Mouse (Mus musculus) MN1 (cell line): ENCODE results near the gene D13Ertd608e.
"Not testable (repeated sequence)": the region's sequence is repeated elsewhere in the genome, so short reads cannot be mapped to it uniquely, and the experiment has no call there.

Source experiments
- DNase-seq: peaks from one replicate; pipeline ENCODE4 v3.0.0-alpha.2; 2016; ENCODE audit warnings: low spot score

D13Ertd608e gene

DNA sequence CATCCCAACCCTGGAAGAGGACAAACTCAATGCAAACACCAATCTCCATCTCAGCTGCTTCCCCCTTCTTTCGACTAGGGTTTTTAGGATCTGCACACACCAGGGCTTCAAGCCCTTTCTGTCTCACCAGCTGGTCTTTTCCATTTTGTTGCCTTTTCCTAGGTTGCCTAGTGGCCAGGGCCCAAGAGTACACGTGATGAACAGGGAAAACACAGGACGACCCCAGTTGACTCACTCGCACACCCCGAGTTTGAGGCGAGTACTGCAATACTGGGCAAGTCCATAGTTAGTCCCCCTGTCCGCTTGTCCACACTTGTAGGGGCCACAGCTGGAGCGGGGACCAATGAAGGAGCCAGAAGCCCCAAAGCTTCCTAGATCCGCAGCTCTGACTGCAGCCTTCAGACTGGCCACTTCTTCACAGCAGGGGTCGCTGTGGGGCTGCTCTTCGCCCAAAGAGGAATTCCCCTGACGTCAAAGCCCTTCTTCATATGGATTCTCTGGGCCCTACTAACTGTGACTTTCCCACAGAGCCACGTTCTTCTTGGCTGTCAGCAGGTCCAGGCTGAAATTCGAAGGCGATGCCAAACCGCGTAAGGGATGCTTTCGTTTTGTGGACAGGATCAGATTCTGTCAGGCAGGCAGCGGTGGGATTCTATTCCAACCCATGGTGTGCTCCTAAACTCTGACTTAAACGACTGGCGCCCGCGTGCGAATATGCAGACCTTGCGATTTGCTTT lies at the start of gene D13Ertd608e:
TSS of gene D13Ertd608e (plus strand) at position 687 of the 737 bp plus-strand sequence.
- DNase-seq: not testable (repeated sequence)

DNA sequence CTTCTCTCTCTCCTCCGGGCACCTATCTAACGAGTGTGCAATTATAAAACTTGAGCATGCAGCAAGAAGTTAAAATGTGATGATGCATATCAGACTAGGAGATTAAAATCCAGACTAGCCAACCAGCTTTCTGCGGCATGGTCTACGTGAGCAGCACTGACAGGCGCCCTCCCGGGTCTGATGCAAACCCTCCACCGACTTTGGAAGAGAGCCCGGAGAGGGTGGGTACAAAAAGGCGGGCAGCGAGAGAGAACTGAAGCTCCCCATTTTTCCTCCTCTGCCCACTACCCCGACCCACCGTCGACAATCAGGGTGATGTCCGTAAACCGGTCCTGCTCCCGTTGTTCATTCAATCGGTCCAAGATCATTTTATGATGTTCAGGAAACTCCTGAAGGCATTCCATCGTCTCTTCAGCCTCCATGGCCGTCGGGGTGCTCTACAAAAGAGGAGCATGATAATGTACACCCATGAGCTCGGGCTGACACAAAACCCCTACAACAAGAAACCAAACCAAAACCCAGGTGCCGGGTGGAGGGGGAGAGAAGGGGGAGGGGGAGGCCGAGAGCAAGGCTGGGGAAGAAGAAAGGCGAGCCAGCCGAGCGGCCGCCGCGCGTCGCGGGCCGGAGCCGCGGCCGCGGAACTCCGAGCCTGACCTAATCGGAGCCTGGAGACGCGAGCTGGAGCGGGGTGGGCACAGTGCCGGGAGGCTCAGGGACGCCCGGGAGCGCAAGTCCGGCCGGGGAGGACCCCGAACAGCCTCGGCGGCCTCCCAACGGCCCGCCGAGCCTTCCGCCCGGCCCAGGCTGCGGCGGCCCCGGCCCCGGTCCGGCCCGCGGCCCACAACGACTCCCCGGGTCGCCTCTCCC lies 45.7 kb upstream of the D13Ertd608e start:
- DNase-seq: peak; percentile 67

DNA sequence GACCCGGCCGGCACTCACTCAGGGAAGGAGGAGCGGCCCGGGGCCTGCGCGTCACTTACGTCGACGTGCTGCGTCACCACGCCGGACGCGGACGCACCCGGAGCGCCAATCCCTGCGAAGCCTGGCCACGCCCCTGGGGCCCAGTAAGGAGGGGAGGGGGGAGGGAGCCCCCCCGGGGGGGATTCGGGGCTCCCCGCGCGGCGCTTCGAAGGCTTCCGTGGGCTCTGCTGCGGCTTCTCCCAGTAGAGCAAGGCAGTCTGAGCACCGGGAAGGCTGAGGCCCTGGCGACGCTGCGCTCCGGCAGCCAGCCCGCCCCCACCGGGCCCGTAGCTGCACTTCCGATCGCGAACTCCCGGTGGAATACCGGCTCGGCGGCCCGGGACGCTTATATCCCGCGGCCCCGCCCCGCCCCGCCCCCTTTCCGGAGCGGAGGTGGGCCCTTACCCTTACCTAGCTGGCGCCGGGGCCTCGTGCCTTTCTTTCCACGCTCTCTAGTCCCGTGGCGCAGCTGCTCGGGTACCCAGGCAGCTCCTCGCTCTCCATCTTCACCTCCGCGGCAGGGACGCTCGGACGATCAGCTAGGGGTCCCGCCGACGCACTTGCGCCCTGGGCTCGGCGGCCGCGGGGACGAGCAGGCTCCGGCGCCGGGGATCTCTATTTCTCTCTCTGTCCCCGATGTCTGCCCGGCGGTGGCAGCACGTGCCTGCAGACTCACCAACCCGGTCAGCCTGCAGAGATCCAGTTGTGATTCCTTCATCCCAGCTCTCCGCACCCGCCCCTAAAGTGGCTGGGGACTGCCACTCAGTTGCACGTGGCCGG lies 44.8 kb upstream of the D13Ertd608e start, which contains the start of gene Zfp131:
TSS of gene Zfp131 (minus strand) at position 129 of the 819 bp plus-strand sequence.
- peak; percentile 96 for DNase-seq

DNA sequence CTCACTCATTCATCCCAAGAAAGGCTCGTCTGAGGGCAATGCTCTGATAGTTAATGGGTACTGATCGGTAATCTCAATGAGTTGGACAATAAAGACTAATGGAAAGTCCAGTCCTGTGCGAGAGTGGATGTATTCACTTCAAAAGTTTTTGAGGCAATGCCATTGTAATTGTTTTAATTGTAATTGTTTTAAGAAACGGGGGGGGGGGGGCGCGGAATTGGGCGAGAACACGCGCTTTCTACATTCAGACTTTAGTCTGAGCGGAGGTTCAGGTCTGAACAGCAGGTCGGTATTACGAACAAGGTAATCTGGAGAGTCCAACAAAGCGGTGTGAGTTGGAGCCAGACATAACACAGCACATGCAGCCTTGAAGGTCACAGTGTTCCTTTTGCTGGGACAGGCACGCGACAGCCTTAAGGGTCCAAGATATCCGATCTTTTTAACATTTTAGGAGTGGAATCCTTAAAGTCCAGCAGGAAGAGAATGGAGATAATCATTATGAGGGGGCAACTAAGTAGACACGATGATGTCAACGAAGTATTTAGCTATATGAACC lies 44.1 kb upstream of the D13Ertd608e start:
- DNase-seq: peak; percentile 26

DNA sequence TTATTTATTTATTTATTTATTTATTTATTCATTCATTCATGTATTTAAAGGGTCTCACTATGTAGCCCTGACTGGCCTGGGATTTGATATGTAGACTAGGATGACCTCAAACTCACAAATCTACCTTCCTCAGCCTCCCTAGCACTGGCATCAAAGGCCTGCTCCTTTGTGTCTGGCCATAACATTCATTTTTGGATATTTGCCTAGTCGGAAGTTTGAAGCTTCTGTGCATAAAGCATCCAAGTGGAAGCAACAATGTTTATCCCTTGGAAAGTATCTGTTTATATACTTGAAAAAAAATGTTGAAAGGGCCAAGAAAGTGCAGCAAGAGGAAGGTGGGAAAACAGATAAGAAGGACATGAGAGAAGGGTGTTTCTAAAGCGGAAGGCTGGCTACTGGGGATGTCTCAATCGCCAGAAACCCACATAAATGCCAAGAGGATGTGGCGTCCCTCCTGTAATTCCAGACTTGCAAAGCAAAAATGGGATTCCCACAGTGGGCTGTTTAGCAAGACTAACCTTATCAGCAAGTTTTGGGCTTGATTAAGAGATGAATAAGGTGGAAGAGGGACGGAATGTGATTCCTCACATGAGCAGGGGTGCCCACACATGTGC lies 42.9 kb upstream of the D13Ertd608e start:
- no peak for DNase-seq

DNA sequence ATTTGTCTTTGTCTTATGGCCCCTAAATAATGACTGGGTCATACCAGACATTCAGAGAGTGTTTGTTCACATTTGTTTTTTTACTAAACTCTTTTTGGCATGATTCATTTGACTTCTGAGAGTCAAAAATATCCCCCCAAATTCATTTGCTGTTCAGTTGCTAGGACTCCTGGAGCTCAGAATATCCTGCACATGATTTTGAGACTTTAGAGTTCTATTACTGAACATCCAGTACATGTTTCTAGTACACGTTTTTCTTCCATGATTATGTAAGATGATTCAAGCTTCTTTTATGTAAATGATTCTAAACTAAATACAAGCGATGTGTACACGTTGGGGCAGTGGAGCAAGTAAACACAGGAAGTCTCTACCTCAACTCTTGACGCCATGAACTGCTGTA lies 38.1 kb upstream of the D13Ertd608e start:
- no peak for DNase-seq

DNA sequence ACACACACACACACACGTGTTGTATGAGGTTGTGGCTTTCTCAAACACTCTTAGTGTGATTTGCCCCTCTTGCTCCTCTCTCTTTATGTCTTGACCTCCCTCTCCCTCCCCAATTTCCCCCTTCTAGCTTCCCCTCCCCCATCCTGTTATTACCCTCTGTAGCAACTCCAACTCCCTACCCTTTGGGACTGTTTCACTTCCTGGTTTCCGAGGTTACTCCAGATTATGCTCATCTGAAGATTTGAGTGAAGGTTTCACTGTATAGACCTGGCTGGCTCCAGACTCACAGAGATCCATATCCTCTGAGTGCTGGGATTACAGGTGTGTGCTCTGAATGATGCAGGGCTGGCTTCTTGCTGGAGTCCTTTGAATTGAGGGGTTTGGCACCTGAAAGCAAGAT lies 26.9 kb upstream of the D13Ertd608e start:
- no peak for DNase-seq

DNA sequence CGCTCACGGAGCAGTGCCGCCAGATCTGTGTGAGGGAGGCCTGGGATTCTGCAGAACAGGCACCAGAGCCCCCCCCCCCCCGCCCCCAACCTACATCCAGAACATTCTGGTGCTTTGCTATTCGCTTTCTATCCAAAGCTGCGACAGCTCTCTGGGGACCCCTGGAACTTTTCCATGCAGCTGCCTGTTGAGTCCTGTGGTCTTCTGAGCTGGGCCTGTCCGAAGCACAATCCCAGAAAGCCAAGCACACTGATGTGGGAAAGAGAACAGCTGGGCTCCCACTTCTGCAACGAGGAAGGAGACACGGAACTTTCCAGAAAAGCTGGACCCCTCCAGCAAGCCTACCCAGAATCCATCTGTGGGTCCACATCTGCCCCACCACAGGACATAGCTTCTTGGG lies 25.8 kb upstream of the D13Ertd608e start:
- no peak for DNase-seq

DNA sequence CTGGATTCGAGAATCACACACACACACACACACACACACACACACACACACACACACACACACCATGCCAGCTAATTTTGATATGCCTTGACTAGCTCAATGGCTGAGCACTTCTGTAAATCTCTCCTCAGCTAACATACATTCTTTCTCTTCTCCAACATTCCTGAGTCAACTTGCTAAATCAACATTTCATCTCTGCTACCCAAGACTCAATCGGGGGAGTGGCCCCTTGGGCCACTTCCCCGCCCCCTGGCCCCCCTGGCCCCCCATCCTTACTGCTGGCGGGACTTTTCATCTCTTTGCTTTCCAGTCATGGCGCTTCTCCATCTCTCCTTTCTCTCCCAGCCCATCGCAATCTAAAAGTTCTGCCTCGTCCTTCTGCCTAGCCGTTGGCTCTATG lies 19.0 kb upstream of the D13Ertd608e start:
- DNase-seq: no peak

DNA sequence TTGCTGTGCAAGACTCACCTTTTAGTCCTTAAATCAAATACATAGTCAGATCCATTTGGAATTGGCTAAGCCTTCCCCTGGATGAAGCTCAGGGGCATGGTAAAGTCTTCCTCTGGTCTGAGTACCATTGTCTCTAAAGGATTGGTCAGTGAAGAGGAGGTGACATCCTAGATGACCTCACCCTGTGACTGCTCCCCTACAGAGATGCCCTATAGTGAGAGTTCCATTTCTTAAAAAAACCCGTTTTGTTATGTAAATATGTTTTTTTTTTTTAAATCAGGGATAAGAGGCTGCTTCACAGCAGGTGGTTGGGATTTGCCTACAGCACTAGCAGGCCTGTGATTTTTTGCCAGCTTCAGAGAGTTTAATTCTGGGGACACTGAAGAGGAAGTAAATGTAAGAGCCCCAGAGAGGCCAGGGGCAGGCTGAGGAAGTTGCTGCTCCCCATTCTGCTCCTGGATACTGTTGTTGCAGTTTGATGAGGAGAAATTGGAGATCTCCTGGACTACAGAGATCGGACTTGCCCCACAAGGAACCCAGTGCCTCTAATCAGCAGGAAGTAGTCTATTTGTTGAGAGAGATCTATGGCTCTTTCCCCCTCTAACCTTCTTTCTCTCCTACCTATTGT lies 18.1 kb upstream of the D13Ertd608e start:
- DNase-seq: no peak

DNA sequence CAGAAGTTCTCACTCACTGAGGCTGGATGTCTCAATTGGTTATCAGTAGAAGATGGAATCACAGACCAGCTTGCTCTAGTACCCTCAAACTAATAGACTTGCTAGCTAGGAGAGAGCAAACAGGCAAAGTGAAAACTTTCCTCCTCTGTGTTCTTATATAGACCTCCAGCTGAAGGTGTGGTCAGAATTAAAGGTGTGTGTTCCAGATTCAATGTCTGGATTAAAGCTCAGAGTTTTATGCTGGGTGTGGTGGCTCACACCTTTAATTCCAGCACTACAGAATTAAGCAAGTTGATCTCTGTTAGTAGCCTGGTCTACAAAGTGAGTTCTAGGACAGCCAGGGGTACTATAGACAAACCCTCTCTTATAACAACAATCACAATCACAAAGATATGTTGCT lies 5.7 kb upstream of the D13Ertd608e start, which contains the start of gene AF067063:
TSS of gene AF067063 (minus strand) at position 101 of the 400 bp plus-strand sequence.
- DNase-seq: not testable (repeated sequence)

DNA sequence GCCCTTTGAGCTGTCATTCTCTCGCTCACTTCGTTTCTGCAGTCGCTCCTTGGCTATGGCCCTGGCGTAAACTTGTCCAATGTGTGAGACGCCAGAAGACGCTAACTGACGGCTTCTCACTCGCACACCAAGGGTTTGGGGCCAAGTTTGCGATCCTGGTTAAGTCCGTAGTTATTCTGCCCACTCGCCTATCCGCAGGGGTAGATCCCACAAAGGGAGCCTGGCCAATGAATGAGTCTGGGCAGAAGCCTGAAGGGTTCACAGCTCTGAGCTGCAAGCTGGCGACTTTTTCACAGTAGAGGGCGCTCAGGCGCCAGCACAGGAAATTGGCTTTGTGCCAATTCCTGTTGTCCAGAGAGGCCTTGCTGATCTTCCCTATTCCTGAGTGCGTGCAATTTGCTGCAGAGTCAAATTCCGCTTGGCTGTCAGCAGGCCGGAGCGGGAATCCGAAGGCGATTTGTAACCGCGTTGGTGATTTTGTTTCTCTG lies 562 bp downstream of the D13Ertd608e start:
- DNase-seq: not testable (repeated sequence)

DNA sequence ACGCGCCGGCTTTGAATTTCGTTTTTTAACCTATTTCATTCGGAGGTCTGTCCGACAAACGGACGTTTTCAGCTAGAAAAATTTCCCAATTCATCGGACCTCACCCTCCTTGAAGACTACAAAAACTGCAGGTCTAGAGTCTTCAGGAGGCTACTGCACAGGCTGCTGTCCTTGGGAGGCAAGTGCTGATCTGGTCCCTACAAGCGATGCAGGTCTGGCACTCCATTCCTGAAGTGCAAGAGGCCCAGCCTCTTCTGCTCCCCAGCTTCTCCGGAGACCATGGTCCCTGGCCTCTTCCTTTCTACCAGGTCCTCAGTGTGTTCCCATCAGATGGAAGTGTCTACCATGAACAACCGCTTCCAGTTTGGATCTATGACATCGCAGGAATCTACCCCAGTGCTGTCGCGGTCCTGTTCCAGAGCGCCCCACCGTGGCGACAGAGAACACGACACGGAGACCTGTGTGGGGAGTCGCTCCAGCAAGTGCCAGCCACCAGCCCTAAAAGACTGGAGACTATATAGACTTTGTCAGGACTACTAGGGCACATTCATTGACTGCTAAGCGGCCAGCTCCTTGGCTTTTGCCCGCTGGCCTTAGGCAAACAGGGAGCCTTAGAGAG lies 2.0 kb downstream of the D13Ertd608e start:
- not testable (repeated sequence) for DNase-seq

DNA sequence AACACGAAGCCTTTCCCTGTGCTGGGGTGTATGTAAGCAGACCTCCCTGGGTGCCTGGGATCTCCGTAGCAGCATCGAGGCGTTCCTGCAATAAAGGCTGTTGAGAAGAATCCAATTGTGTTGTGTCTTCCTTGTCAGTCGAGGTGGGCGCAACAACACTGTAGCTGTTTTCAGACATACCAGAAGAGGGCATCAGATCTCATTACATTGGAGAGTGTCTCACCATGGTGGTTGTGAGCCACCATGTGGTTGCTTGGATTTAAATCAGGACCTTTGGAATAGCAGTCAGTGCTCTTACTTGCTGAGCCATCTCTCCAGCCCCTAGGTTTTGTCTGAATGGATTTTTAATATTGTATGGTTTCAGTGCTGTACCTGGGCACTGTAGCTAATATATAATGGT lies 4.2 kb downstream of the D13Ertd608e start:
- not testable (repeated sequence) for DNase-seq

DNA sequence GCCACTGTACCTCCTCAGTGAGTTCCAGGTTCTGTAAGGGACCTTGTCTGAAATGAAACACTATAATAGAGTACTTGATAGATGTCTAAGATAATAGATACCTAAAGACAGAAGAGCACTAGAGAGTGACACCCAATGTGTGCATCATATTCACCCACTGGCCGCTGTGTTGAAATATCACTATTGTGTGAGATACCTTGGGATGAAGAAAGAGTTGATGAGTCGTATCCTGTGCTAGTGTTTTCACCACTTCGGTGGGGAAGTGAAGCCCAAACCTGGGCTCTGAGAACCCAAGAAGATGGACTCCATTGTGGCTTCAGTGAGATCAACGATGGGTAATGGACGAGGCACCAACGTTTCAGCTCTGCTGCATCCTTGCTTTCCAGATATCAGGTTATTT lies 26.6 kb downstream of the D13Ertd608e start:
- not testable (repeated sequence) for DNase-seq

DNA sequence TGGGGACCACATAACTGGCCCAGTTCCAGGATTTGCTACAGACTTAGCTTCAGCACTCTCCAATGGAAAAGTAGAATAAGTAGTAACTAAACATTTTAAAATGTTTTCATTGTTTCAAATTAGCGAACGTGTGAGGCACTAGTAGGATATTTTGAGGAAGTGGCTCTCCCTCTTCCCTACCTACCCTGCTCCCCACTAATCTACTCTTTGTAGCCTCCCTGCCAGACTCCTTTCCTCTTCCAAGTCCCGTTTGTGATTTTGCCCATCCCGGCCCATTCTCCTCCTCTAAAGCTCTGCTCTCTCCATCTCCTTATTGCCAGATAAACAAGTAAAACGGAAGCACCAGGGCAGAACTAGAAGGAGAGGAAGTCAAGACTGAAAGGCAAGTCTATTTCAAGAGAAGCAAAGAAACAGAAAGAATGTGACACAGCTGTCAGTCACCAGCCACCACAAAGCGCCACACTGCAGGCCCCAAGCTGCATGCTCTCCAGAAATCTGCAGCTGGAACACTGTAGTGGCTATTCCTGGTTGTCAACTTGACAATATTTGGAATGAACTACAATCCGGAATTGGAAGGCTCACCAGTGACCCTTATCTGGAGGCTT lies 28.7 kb downstream of the D13Ertd608e start:
- DNase-seq: not testable (repeated sequence)

DNA sequence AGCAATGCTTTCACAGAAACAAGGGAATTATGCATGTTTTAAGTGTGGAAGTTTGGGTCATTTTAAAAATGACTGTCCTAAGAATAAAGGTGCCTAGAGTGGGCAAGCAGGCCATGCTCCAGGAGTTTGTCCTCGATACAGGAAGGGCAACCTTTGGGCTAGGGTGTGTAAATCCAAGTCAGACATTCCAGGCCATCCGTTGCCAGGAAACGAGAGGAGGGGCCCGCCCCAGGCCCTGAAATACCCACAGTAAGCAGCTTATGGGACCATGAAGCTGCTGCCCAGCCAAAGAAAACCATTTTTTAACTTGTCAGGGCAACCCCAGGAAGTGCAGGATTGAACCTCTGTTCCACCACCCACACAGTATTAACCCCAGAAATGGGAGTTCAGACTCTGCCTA lies 51.1 kb downstream of the D13Ertd608e start:
- DNase-seq: not testable (repeated sequence)

DNA sequence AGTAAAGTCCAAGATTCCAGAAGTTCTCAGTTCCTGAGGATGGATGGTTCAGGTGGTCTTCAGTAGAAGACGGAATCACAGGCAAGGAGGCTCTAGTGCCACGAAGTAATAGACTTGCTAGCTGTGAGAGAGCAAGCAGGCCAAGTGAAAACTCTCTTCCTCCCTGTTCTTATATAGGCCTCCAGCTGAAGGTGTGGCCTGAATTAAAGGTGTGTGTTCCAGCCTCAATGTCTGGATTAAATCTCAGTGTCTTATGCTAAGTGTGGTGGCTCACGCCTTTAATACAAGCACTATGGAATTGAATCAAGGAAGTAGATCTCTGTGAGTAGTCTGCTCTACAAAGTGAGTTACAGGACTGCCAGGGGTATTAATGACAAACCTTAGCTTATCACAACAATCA lies 58.9 kb downstream of the D13Ertd608e start, which contains the start of gene Tcstv1:
TSS of gene Tcstv1 (minus strand) at position 101 of the 400 bp plus-strand sequence.
- not testable (repeated sequence) for DNase-seq
